Mouse (Mus musculus): ENCODE data around the gene Olfr1166. TPM values are rescaled to one million over a fixed set of nuclear protein-coding genes. Genes with fewer than 3 reads are reported as not detected.
"Not testable (repeated sequence)": the region's sequence is repeated elsewhere in the genome, so short reads cannot be mapped to it uniquely, and the experiment has no call there.

The Olfr1166 gene
- polyA plus RNA-seq (2015; fragmentation: Nextera tagmentation; extraction: Ambion mirVana): not detected in 2 replicates

- Histone ChIP-seq H3K9ac (replicated peaks) (no peak within 1 kb of the TSS), H3K36me3 (replicated peaks; ENCODE audit: insufficient read depth, low read length) (no peaks in the 10 kb centered on the region), H3K4me1 (ENCODE audit: insufficient read depth) (no peaks in the 10 kb centered on the region), H3K4me2 (ENCODE audit: low read depth, low read length) (no peak within 1 kb of the TSS), H3K27me3 (ENCODE audit: insufficient read depth, low read length) (no peaks in the 10 kb centered on the region), H3K27ac (ENCODE audit: low read depth) (no peak within 1 kb of the TSS), H3K4me3 (ENCODE audit: low read depth, low read length) (no peak within 1 kb of the TSS), H3K9me3 (ENCODE audit: low read length) (no peaks in the 10 kb centered on the region)
- no peak for DNase-seq
- no peak for TF ChIP-seq CTCF (IDR thresholded peaks at IDR 0.05; ENCODE audit: low read depth)
- no peak for TF ChIP-seq EP300 (IDR thresholded peaks at IDR 0.05; ENCODE audit: low read depth)
- no peak for ATAC-seq
- 64% methylated on average over 1 of the region's 1 CpGs for WGBS (ENCODE audit: insufficient replicate concordance)
Observed at GRCm38 (mm10) chr2:88128172-88128571, at the start of gene Olfr1166. Gene Olfr1166, minus strand, starts transcription at chr2:88128272.

GRCm38 (mm10) chr2:88155093-88155492 lies 27.0 kb upstream of the Olfr1166 start, which contains the start of gene Olfr1167:
Gene Olfr1167, minus strand, starts transcription at chr2:88155193.
- H3K9me3 ChIP-seq (ENCODE audit: low read length): not testable (repeated sequence)
- WGBS (ENCODE audit: insufficient replicate concordance): 71% methylated on average over 1 of the region's 1 CpGs

GRCm38 (mm10) chr2:88093866-88094265 lies 34.2 kb downstream of the Olfr1166 start, which contains the start of gene Olfr1164:
Gene Olfr1164, minus strand, starts transcription at chr2:88093966.
- ATAC-seq (no peak), DNase-seq (no peak)
- Histone ChIP-seq H3K4me3 (ENCODE audit: low read depth, low read length) (no peak within 1 kb of the TSS), H3K36me3 (replicated peaks; ENCODE audit: insufficient read depth, low read length) (no peaks in the 10 kb centered on the region), H3K27me3 (ENCODE audit: insufficient read depth, low read length) (no peaks in the 10 kb centered on the region), H3K4me1 (ENCODE audit: insufficient read depth) (no peaks in the 10 kb centered on the region), H3K27ac (ENCODE audit: low read depth) (no peak within 1 kb of the TSS), H3K9me3 (ENCODE audit: low read length) (no peaks in the 10 kb centered on the region), H3K9ac (replicated peaks) (no peak within 1 kb of the TSS), H3K4me2 (ENCODE audit: low read depth, low read length) (no peak within 1 kb of the TSS)
- 64% methylated on average over 4 of the region's 4 CpGs for WGBS (ENCODE audit: insufficient replicate concordance)
- no peak for TF ChIP-seq EP300 (IDR thresholded peaks at IDR 0.05; ENCODE audit: low read depth)
- TF ChIP-seq CTCF (IDR thresholded peaks at IDR 0.05; ENCODE audit: low read depth): no peak

More at GRCm38 (mm10) chr2:88155093-88155492, 27.0 kb upstream of the Olfr1166 start, which contains the start of gene Olfr1167:
- not testable (repeated sequence) for H3K27ac ChIP-seq (ENCODE audit: low read depth); H3K4me2 ChIP-seq (ENCODE audit: low read depth, low read length); H3K4me3 ChIP-seq (ENCODE audit: low read depth, low read length); H3K4me1 ChIP-seq (ENCODE audit: insufficient read depth); ATAC-seq; H3K36me3 ChIP-seq (replicated peaks; ENCODE audit: insufficient read depth, low read length); DNase-seq; H3K9ac ChIP-seq (replicated peaks); H3K27me3 ChIP-seq (ENCODE audit: insufficient read depth, low read length)

Other genes with a start within 250 kb of the Olfr1166 start
- gene Olfr1153, start 233.3 kb downstream of the Olfr1166 start, polyA plus RNA-seq (2015; fragmentation: Nextera tagmentation; extraction: Ambion mirVana): not detected in 2 replicates
- gene Olfr1154, start 223.1 kb downstream of the Olfr1166 start, polyA plus RNA-seq (2015; fragmentation: Nextera tagmentation; extraction: Ambion mirVana): not detected in 2 replicates
- not detected in 2 replicates for gene Olfr1155, start 183.1 kb downstream of the Olfr1166 start, polyA plus RNA-seq (2015; fragmentation: Nextera tagmentation; extraction: Ambion mirVana)
- gene Olfr1156, start 175.2 kb downstream of the Olfr1166 start, polyA plus RNA-seq (2015; fragmentation: Nextera tagmentation; extraction: Ambion mirVana): not detected in 2 replicates
- gene Olfr1157, start 160.0 kb downstream of the Olfr1166 start, polyA plus RNA-seq (2015; fragmentation: Nextera tagmentation; extraction: Ambion mirVana): not detected in 2 replicates
- not detected in 2 replicates for gene Olfr74, start 153.6 kb downstream of the Olfr1166 start, polyA plus RNA-seq (2015; fragmentation: Nextera tagmentation; extraction: Ambion mirVana)
- gene Olfr1158, start 138.2 kb downstream of the Olfr1166 start, polyA plus RNA-seq (2015; fragmentation: Nextera tagmentation; extraction: Ambion mirVana): not detected in 2 replicates
- gene Olfr1160, start 120.0 kb downstream of the Olfr1166 start, polyA plus RNA-seq (2015; fragmentation: Nextera tagmentation; extraction: Ambion mirVana): not detected in 2 replicates
- not detected in 2 replicates for gene Olfr1161, start 105.5 kb downstream of the Olfr1166 start, polyA plus RNA-seq (2015; fragmentation: Nextera tagmentation; extraction: Ambion mirVana)
- gene Olfr73, start 90.6 kb downstream of the Olfr1166 start, polyA plus RNA-seq (2015; fragmentation: Nextera tagmentation; extraction: Ambion mirVana): not detected in 2 replicates
- not detected in 2 replicates for gene Olfr1162, start 77.1 kb downstream of the Olfr1166 start, polyA plus RNA-seq (2015; fragmentation: Nextera tagmentation; extraction: Ambion mirVana)
- gene Olfr1163, start 56.4 kb downstream of the Olfr1166 start, polyA plus RNA-seq (2015; fragmentation: Nextera tagmentation; extraction: Ambion mirVana): not detected in 2 replicates
- not detected in 2 replicates for gene Olfr1164, start 34.3 kb downstream of the Olfr1166 start, polyA plus RNA-seq (2015; fragmentation: Nextera tagmentation; extraction: Ambion mirVana)
- gene Olfr1167, start 26.9 kb upstream of the Olfr1166 start, polyA plus RNA-seq (2015; fragmentation: Nextera tagmentation; extraction: Ambion mirVana): not detected in 2 replicates
- gene Olfr1168, start 53.6 kb upstream of the Olfr1166 start, polyA plus RNA-seq (2015; fragmentation: Nextera tagmentation; extraction: Ambion mirVana): not detected in 2 replicates
- gene Olfr1170, start 100.1 kb upstream of the Olfr1166 start, polyA plus RNA-seq (2015; fragmentation: Nextera tagmentation; extraction: Ambion mirVana): not detected in 2 replicates
- not detected in 2 replicates for gene Olfr1173, start 151.6 kb upstream of the Olfr1166 start, polyA plus RNA-seq (2015; fragmentation: Nextera tagmentation; extraction: Ambion mirVana)
- gene Olfr1174-ps, start 186.9 kb upstream of the Olfr1166 start, polyA plus RNA-seq (2015; fragmentation: Nextera tagmentation; extraction: Ambion mirVana): not detected in 2 replicates
- gene Olfr1175-ps, start 198.9 kb upstream of the Olfr1166 start, polyA plus RNA-seq (2015; fragmentation: Nextera tagmentation; extraction: Ambion mirVana): not detected in 2 replicates
- gene Olfr1176, start 208.4 kb upstream of the Olfr1166 start, polyA plus RNA-seq (2015; fragmentation: Nextera tagmentation; extraction: Ambion mirVana): not detected in 2 replicates
- gene Olfr1177-ps, start 218.2 kb upstream of the Olfr1166 start, polyA plus RNA-seq (2015; fragmentation: Nextera tagmentation; extraction: Ambion mirVana): not detected in 2 replicates